Mouse (Mus musculus) kidney, postnatal 4 days (tissue): Measurements from ENCODE around the gene Fscn2.

Source experiments
- DNase-seq, 2 experiments: peaks; one replicate each; pipeline ENCODE4 v3.0.0; 2021; ENCODE audit warnings: mixed read lengths in 2 of 2

The Fscn2 gene

DNA sequence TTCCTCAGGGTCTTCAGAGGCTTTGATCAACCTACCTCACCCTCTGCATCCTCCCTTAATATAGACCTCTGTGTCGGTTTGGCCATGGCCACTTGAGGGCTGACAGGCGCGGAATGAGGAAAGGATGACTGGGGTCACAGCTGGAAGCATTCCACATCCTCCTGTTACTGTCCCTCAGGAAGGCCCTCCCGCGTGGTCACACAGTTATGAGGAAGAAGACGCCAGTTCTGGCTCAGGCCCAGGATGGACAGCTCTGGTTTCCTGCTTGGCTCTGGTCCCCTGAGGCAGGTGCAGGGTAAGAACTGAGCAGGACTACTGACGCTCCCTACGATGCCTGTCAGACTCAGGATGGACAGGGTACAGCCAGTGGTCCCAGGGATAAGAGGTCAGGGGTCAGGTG lies 1.3 kb upstream of the Fscn2 start:
- peak; percentile 69 to 76 for DNase-seq

DNA sequence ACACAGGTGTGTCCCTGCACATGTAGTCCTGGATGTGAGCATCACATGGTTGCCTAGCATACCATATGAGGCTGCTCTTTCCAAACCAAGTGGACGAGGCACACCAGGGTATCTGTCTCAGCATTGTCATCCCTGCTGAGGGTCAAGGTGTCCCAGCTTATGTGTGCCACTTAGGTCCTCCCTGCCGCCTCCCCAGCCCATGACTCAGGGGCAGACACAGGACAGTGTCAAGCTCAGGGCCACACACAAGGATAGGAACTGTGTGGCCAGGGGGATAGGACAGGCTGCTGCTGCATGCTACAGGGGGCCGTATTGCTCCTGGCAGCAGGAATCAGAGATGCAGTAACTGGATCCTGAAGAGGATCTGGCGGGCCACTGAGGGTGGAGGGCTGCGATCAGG lies 579 bp upstream of the Fscn2 start:
- DNase-seq, result no peak

- DNase-seq, result no peak
Observed at GRCm38 (mm10) chr11:120362891-120363290, 1.6 kb downstream of the Fscn2 start.

DNA sequence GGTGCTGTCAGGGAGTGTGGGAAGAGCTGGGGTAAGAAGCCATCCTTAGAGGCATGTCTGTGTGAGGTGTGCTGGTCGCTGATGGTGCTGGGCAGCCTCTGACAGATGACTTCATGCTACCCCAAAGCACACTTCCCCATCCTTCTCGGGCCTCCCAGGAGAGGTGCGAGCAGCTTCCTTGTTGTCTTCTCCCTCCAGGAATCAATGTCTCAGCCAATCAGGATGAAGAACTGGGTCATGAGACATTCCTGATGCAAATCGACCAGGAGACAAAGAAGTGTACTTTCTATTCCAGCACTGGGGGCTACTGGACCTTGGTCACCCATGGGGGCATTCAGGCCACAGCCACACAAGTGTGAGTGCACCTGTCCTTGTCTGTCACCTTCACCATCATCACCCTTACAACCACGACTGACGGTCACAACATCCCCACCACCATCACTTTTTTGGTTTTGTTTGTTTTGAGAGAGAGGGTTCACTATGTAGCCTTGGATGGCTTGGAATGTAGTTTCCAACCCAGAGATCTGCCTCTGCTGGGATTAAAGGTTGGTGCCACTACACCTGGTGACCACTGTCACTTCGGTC lies 5.2 kb downstream of the Fscn2 start:
- no peak for DNase-seq

GRCm38 (mm10) chr11:120369656-120370055 lies 8.3 kb downstream of the Fscn2 start:
- DNase-seq, result peak; percentile 82 to 88

DNA sequence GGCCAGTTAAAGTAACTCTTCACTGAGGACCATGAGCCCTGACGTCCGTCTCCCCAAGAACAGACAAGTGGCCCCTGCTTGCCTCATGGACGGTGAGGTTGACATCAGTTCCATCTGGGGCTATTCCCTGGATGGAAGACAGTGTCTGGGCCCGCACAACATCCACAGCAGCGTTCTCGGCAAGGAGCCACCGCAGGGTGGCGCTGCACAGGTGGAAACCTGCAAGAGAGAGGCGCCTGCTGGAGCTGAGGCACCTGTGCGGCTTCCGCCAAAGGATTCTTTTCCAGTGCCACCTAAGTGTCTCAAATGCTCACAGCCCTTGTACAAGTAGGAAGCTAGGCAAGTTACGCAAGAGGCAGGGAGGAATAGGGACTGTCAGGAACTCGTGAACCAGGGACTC lies 11.7 kb downstream of the Fscn2 start:
- DNase-seq, result no peak

DNA sequence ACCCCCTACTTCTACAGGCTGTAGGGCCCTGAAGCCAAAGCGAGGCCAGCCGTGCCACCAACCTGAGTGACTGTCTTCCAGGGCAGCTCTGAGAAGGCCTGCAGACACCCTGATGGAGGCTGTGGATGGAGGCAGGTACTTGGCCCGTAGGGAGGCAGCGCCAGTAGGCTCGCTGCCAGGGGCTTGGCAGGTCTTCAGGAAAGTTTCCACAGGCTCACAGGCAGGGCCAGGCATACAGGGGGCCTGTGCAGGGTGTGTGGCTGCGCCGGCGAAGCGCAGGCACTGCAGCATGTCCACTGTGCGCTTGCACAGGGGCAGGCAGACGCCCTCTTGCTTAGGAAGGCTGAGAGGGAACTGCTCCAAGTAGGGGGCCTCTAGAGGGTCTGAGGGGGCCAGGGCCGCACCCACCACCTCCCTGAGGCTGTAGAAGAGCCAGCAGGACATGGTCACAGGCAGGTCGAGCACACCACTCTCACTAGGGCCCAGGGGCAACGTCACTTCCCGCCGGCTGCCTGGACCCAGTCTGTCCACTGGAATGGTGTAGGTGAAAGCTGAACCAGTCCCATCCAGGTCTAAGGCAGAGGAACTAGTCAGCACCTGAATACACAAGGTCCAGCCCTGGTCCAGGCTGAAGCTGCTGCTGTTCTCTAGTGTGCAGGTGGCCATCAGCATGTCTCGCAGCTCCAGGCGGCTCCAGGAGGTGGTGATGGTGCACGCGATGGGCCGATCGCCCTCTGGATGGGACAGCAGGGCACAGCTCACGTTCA lies 12.7 kb downstream of the Fscn2 start:
- DNase-seq, result peak in 1 of 2 experiments; percentile 37

- no peak for DNase-seq
Observed at GRCm38 (mm10) chr11:120375324-120375723, 14.0 kb downstream of the Fscn2 start.

GRCm38 (mm10) chr11:120376302-120377160 lies 15.2 kb downstream of the Fscn2 start:
- DNase-seq, result no peak

DNA sequence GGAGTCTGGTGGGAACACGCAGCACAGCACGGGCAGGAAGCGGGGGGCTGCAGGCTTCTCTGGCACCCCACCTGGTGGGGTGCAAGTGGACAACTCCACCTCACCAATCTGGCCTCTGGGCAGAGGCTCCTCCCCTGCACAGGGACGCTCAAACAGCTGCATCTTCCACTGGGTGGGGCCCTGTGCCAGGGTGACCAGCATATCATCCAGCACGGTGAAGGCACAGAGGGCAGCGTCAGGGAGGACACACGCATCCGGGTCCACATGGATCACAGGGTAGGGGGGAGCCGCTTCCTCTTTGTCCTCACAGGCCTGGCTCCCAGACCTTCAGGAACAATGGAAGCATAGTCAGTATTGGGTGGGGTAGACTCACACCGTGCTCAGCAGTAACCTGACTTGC lies 16.0 kb downstream of the Fscn2 start:
- peak in 1 of 2 experiments; percentile 31 for DNase-seq

- DNase-seq, result peak; percentile 70 to 83
Observed at GRCm38 (mm10) chr11:120378031-120378610, 16.8 kb downstream of the Fscn2 start.

GRCm38 (mm10) chr11:120378611-120379540 lies 17.5 kb downstream of the Fscn2 start, which contains the start of gene Faap100:
Gene Faap100 (minus strand): TSS chr11:120378764.
- DNase-seq, result peak; percentile 91 to 95

- DNase-seq, result no peak
Observed at GRCm38 (mm10) chr11:120380271-120380670, 18.9 kb downstream of the Fscn2 start.

DNA sequence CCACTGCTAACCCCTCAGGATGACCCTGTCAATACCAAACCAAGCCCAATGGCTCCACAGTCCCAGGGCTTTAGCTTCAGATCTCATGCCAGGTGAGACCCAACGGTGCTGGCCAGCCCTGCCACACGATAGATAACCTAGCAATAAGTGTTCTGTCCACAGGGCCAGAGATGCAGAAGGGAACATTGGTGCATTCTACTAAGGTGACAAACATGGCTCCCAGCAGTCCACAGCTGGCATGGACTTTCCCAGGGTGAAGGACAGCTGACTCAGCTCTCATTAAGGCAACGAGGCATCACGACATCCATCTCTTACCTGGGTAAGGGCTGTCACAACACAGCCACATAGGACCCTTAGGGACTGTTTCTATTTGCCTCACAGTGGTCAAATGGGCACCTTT lies 19.8 kb downstream of the Fscn2 start:
- DNase-seq, result no peak

DNA sequence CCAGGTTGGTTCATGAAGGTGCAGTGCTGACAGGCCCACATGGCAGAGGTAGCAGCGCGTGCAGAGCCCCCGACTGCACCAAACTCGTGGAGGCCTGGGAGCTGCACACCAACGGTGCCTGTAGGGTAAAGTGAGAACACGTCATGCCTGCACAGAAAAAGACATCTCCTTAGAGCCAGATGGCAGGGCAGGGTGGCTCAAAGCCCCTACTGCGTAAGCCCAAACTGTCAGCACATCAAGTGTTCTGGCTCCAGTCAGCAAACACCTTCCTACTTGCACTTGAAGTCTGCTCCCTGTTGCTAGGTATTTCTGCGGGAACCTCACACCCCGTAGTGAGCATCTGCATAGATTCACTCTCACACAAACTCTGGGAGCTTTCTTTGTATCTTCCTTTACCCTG lies 21.2 kb downstream of the Fscn2 start:
- DNase-seq, result no peak

GRCm38 (mm10) chr11:120386632-120387031 lies 25.3 kb downstream of the Fscn2 start:
- DNase-seq, result no peak

DNA sequence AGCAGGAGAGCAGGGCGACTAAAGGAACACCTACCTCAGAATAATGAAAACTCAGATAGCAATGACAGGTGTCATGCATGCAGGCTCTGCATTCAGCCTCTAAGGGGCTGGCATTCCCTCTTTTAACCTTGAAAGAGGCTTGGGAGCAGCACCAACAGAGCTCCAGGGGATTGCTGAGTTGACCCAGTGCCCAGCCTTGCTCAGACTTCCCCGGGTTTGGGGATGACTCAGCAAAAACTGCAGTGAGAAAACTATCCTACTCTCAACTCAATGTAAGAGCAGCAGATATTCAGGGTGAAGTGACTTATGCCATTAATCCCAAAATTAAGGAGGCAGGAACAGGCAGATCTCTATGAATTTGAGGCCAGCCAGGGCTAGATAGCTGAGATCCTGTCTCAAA lies 25.8 kb downstream of the Fscn2 start:
- DNase-seq, result no peak

GRCm38 (mm10) chr11:120388580-120388979 lies 27.2 kb downstream of the Fscn2 start:
- DNase-seq, result no peak

DNA sequence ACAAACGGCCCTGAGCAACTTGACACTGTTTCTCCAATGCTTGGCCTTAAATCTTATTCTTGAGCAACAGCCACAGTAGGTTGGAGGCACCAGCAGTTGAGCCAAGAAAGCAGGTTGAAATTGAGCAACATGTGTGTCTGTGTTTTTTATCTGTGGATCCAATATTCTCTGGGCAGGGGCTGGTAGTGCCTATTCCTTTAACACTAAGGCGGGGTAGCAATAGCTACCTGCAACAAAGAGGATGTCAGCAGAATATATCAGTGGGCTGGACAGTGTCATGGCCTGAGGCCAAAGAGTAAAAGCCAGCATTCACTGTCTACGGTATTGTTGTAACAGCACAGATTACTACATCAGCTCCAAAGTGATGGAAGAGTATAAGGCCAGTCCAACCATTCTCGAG lies 34.3 kb downstream of the Fscn2 start:
- no peak for DNase-seq

- no peak for DNase-seq
Observed at GRCm38 (mm10) chr11:120397602-120398001, 36.3 kb downstream of the Fscn2 start.

GRCm38 (mm10) chr11:120399319-120399718 lies 38.0 kb downstream of the Fscn2 start:
- no peak for DNase-seq

DNA sequence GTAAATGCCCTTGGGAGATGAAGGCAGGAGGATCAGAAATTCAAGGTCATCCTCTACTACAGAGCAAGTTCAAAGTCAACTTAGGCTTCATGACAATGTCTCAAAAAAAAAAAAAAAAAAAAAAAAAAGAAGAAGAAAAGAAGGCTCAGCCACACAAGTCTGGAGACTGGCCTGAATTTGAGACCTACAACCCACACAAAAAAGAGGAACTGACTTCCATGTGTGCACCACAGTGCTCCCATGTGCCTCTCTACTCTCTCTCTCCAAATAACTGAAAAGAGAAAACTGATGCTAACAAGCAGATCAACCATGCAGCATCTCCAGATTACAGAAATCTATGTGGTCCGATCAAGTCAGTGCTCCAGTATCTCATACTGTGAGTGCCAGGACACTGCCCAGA lies 43.5 kb downstream of the Fscn2 start:
- no peak for DNase-seq
